Mouse (Mus musculus) forelimb bud, embryonic 11.5 days (tissue): ENCODE data around the gene Gm37240.

Experiments
- DNase-seq: peaks from one replicate; pipeline ENCODE4 v3.0.0-alpha.2; 2012; ENCODE audit warnings: low read depth, low spot score

Gene Gm37240

GRCm38 (mm10) chr3:84712941-84713340, 1174.4 kb downstream of the Gm37240 start:
- DNase-seq: no peak

DNA sequence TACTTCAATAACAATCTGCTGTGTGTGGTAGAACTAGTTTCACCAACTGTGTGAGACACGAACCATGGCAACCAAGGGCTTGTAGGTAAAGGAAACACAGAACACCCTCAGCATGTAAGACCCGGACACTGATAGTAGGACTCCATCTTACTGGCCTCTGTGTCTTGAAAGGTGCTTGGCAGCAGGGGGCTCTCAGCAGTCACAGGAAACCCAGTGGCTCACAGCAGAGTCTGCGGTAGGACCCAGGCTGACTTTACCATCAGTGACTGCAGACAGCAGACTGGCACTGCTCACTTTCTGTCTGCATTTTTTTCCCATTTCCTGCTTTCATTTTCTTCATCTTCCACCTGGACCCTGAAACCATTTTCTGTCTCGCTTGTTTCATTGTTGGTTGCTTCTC, 1176.6 kb downstream of the Gm37240 start:
- DNase-seq: no peak

DNA sequence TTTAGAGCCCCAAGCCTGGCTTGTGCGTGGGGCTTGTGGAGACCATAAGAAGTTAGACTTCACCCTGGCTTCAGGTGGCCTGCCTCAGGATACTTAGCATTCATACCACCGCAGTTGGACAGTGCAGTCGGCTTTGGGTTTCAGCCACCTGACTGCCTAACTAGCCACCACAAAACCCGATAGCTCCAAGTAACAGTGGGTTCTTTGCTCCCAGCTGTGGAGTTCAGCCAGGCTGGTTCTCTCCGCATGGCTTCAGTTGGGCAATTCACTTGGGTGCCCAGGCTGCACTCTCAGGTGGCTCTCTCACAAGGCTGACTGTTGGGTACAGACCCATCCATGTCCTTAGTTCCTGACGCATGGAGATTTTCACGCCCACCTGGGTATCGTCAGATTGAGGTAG, 1177.4 kb downstream of the Gm37240 start:
- no peak for DNase-seq

DNA sequence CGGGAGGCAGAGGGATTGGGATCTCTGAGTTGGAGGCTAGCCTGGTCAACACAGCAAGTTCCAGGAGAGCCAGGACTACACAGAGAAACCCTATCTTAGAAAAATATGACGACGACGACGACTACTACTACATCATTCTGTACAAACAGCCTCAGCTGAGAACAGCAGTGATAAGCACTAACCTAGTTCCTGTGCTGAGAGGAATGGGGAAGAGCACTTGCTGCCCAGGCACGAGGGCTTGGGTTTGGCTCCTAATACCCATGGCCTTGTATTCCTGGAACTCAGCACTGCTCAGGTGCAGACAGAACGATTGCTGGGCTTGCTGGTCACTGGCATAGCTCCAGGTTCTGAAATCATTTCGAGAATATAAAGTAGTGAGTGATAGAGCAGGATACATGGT, 1178.2 kb downstream of the Gm37240 start:
- DNase-seq: no peak

- DNase-seq: no peak
Measured at GRCm38 (mm10) chr3:84708469-84708868, 1178.8 kb downstream of the Gm37240 start.

- DNase-seq: no peak
Measured at GRCm38 (mm10) chr3:84705224-84705623, 1182.1 kb downstream of the Gm37240 start.

DNA sequence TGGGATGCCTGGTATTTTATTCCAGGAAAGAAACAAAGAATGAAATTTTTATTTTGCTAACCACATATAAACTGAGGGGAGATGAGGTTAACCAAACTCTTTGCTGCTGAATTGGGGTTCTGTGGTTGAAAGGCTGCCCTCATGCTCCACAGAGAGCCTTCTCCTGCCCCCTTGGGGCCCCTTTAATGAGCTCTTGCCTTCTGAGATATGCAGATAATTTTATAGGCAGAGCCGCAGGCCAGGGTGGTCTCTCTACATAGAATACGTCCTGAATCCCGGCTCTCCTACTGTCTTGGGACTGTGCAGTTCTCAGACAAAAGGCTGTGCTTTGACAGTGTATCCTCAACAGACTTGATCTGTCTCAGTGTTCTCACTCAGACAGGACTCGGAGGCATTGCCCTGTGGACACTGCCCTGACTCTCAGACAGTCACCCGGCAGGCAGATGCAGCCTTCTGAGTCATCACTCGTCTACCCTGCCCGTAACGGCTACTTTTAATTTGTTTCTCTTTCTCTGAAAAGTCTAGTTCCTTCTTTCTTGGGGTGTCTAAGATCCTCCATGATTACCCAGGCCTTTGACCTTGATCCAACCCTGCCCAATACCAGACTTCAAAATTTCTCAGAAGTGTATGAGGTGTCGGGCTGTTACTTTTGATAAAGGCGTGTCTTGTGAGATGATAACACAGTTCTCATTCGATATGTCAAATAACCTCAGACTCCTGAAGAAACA, 1184.1 kb downstream of the Gm37240 start:
- no peak for DNase-seq

- no peak for DNase-seq
Measured at GRCm38 (mm10) chr3:84701964-84702363, 1185.4 kb downstream of the Gm37240 start.

DNA sequence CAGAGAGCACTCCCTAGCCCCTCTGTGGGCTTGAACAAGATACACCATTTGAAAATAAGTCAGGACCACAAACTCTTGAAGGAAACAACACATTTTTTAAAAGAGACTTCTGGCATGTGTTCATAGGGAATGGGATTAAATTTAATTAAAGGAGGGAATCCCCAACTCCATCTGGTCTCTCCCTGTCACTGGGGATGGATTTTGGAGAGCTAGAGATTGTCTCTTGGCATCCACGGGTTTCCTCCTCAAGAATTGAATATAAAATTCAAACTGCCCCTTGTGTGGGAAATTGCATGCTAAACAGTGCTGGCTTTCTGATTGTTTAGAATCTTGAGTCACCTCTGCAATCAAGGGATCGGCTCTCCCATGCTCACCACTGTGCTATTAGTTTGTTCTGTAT, 1185.8 kb downstream of the Gm37240 start:
- DNase-seq: no peak

- no peak for DNase-seq
Measured at GRCm38 (mm10) chr3:84696428-84696917, 1190.8 kb downstream of the Gm37240 start.

GRCm38 (mm10) chr3:84695867-84696361, 1191.4 kb downstream of the Gm37240 start:
- DNase-seq: no peak

- no peak for DNase-seq
Measured at GRCm38 (mm10) chr3:84695418-84695817, 1191.9 kb downstream of the Gm37240 start.

- no peak for DNase-seq
Measured at GRCm38 (mm10) chr3:84693886-84694285, 1193.4 kb downstream of the Gm37240 start.

GRCm38 (mm10) chr3:84692647-84693199, 1194.6 kb downstream of the Gm37240 start:
- peak; percentile 40 for DNase-seq

DNA sequence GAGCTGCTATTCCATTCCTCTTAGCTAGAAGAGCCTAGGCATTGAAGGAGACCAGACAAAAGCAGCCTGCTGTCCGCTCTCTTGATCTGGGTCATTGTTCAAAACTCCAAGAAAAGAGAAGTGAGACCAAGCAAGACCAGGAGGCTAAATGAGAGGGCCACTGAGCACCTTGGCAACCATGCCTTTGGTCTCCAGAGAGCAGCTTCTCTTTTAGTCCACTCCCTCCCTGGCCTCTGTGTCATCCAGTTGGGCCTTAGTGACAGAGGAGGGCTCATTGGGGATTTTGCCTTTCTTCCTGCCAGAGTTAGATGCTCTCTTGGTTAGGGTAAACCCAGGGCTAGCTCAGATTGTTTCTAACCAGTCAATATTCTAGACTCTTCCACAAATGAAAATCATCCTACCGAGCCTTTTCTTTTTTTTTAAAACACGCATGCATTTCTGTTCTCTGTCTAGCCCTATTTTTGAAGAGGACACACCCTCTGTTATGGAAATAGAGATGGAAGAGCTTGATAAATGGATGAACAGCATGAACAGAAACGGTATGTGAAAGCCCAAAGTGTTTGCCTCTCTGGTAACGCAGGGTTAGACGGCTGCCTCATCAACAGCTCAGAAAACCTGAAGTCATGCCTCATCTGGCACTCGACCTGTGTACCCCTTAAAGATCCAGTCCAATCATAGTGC, 1197.1 kb downstream of the Gm37240 start:
- no peak for DNase-seq

GRCm38 (mm10) chr3:84689656-84690055, 1197.7 kb downstream of the Gm37240 start:
- DNase-seq: no peak

GRCm38 (mm10) chr3:84688176-84688575, 1199.1 kb downstream of the Gm37240 start:
- no peak for DNase-seq

DNA sequence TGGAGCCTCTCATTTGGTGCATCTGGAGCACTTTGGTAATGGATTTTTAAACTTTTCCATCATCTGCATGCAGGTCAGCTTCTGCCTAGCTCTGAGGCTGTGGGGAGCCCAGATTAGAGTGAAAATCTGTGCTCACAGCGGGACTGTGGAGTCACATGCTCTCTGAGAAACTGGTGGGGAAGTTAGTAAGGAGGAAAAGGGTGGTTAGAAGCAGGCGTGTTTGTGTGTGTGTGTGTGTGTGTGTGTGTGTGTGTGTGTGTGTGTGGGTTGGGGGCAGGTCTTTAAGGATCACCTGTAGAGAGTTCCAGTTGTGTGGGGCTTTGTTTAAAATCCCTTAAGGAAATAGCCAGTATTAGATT, 1199.9 kb downstream of the Gm37240 start:
- no peak for DNase-seq

DNA sequence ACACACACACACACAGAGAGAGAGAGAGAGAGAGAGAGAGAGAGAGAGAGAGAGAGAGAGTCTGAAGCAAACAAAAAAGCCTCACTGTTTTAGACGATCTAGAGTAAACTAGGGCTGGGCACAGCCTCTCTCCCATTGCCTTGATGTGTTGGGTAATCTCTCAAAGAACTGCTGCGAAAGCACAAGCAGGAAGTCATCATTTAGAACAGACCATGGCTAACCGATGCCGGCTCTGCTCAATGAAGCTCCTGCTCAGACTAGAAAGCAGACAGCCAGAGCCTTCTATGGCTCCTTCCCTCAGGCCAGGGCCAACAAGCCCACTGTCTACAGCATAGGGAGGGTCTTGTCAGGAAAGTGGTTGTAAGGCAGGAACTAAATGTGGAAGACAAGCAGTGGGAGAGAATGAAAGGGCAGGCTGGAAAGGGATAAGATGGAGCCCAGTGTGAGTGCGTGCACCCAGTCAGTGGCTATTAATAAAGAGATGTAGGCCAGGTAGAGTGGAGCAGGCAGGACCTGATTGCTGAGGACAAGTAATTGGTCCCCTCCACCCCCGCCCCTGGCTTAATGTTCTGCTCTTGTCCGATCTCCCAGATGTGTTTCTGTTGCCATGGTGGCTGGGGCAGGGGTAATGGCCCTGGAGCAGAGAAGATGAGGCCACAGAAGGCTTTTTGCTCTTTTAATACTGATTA, 1200.4 kb downstream of the Gm37240 start:
- DNase-seq: no peak

DNA sequence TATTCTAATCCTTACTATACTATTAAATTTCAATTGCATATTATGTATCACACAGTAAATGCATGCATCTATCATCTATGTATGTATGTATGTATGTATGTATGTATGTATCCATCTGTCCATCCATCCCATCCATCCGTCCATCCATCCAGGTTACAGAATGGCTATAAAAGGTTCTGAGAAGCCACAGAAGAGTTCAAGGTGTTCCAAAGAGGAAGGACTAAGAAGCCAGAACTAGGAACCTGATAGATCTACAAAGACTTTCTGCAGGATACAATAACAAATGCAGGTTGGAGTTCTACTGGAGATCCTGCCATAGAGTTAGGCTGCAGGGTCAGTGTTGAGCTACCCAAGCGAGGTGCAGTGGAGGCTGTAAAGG, 1201.0 kb downstream of the Gm37240 start:
- DNase-seq: no peak

DNA sequence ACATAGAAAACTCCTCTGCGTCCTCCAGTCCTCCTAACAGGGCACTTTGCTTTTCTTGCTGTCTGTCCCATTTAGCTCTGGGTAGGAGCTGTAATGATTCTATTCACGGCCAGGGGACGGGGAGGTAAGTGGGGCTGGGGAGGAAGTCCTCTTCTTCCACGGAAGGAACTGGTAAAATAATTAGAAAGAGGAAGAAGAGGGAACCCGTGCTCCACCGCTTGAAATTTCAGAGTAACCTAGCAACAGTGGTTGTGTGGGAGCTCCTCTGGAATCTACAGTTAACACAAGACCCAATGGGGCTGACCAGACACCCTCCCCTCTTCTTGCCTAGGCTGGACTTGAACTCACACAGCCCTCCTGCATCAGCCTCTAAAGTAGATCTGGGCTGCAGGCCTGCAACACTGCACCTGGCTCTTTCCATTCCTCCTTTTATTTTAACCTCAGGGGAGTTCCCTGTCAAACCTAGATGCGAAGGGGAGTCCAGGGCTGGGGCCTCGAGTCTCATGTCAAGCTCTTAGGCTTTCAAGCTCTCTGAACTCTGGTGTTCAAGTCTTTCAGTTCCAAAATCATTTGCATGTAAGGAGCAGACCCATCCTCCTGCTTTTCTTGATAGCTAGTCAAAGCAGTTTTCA, 1201.5 kb downstream of the Gm37240 start:
- DNase-seq: no peak

DNA sequence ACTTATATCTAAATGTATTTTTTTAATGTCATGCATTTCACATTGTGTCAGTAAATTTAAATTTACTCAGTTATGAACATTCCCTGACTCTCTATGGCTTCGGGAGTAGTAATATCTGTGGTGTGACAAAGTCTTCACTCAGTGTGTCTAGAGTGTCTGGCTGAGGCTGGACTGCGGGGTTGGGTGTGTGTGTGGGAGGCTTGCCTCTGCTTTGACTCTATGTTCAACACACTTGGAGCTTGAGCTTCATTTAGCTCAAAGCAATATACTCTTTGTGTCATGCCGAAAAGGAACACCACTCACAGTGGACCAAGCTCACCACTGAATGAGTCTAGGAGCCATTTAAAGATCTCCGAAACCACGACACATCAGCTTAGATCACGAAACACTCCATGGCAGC, 1203.5 kb downstream of the Gm37240 start:
- DNase-seq: no peak
